Mouse (Mus musculus): ENCODE results near the gene 4931428F04Rik. TPM values are rescaled to one million over a fixed set of nuclear protein-coding genes. Genes with fewer than 3 reads are reported as not detected.
A peak's percentile ranks its signal among the peaks of the same experiment; 100 is the strongest.

The 4931428F04Rik gene
- total and polyA plus RNA-seq, 2 experiments from 2014 or later: 3.3 to 3.5 TPM

GRCm38 (mm10) chr8:105303396-105303795, 13.7 kb upstream of the 4931428F04Rik start:
- H3K27ac ChIP-seq (ENCODE audit: low read depth): 0 out of 2 replicates have a peak overlapping the region, but pooled peaks have one; percentile 22

GRCm38 (mm10) chr8:105299962-105300361, 10.3 kb upstream of the 4931428F04Rik start:
- peaks cover 44% of the 10 kb centered on the region for H3K36me3 ChIP-seq (replicated peaks; ENCODE audit: control insufficient read depth, insufficient read depth, low read length)
- peaks cover 35% of the 10 kb centered on the region for H3K4me1 ChIP-seq (ENCODE audit: control insufficient read depth, insufficient read depth)
- 88% methylated on average over 8 of the region's 8 CpGs for WGBS
- H3K9ac ChIP-seq (replicated peaks; ENCODE audit: low read depth, low read length): no peak overlapping the region
- H3K4me3 ChIP-seq (ENCODE audit: low read depth, low read length): no peak overlapping the region
- TF ChIP-seq CTCF (IDR thresholded peaks at IDR 0.05; ENCODE audit: low read depth) (no peak), EP300 (IDR thresholded peaks at IDR 0.05; ENCODE audit: low read depth) (no peak)
- H3K27ac ChIP-seq (ENCODE audit: low read depth): no peak overlapping the region
- no peaks in the 10 kb centered on the region for H3K27me3 ChIP-seq (ENCODE audit: control insufficient read depth, insufficient read depth, low read length)
- H3K9me3 ChIP-seq (replicated peaks; ENCODE audit: control insufficient read depth, low read length): no peaks in the 10 kb centered on the region
- H3K4me2 ChIP-seq (ENCODE audit: low read depth, low read length): no peak overlapping the region
- DNase-seq (ENCODE audit: low spot score) (no peak), ATAC-seq (ENCODE audit: insufficient read depth, low read depth) (no peak)

More at GRCm38 (mm10) chr8:105303396-105303795, 13.7 kb upstream of the 4931428F04Rik start:
- ATAC-seq (ENCODE audit: insufficient read depth, low read depth): no peak
- Histone ChIP-seq H3K27me3 (ENCODE audit: control insufficient read depth, insufficient read depth, low read length) (no peaks in the 10 kb centered on the region), H3K36me3 (replicated peaks; ENCODE audit: control insufficient read depth, insufficient read depth, low read length) (peaks cover 51% of the 10 kb centered on the region), H3K4me3 (ENCODE audit: low read depth, low read length) (no peak overlapping the region), H3K9ac (replicated peaks; ENCODE audit: low read depth, low read length) (no peak overlapping the region), H3K9me3 (replicated peaks; ENCODE audit: control insufficient read depth, low read length) (no peaks in the 10 kb centered on the region), H3K4me1 (ENCODE audit: control insufficient read depth, insufficient read depth) (peaks cover 30% of the 10 kb centered on the region), H3K4me2 (ENCODE audit: low read depth, low read length) (no peak overlapping the region)
- no peak for TF ChIP-seq CTCF (IDR thresholded peaks at IDR 0.05; ENCODE audit: low read depth)
- no peak for TF ChIP-seq EP300 (IDR thresholded peaks at IDR 0.05; ENCODE audit: low read depth)
- no peak for DNase-seq (ENCODE audit: low spot score)
- WGBS: 78% methylated on average over 8 of the region's 8 CpGs

- TF ChIP-seq CTCF (IDR thresholded peaks at IDR 0.05; ENCODE audit: low read depth): no peak
- TF ChIP-seq EP300 (IDR thresholded peaks at IDR 0.05; ENCODE audit: low read depth): no peak
- WGBS: 39% methylated on average over 18 of the region's 18 CpGs
- Histone ChIP-seq H3K27ac (ENCODE audit: low read depth) (peak overlapping the region; percentile 76; the same call in 1 of the 2 replicates), H3K4me2 (ENCODE audit: low read depth, low read length) (peak overlapping the region; percentile 79), H3K4me1 (ENCODE audit: control insufficient read depth, insufficient read depth) (peaks cover 23% of the 10 kb centered on the region), H3K9me3 (replicated peaks; ENCODE audit: control insufficient read depth, low read length) (no peaks in the 10 kb centered on the region), H3K4me3 (ENCODE audit: low read depth, low read length) (peak overlapping the region; percentile 78), H3K9ac (replicated peaks; ENCODE audit: low read depth, low read length) (peak overlapping the region; percentile 79), H3K36me3 (replicated peaks; ENCODE audit: control insufficient read depth, insufficient read depth, low read length) (peaks cover 44% of the 10 kb centered on the region), H3K27me3 (ENCODE audit: control insufficient read depth, insufficient read depth, low read length) (no peaks in the 10 kb centered on the region)
- no peak for ATAC-seq (ENCODE audit: insufficient read depth, low read depth)
- no peak for DNase-seq (ENCODE audit: low spot score)
Measured at GRCm38 (mm10) chr8:105298351-105299252, 8.9 kb upstream of the 4931428F04Rik start.

- WGBS: under 1% methylated on average over 57 of the region's 58 CpGs
- H3K4me2 ChIP-seq (ENCODE audit: low read depth, low read length): peak within 1 kb of the TSS; percentile 79
Measured at GRCm38 (mm10) chr8:105297511-105298192, 8.0 kb upstream of the 4931428F04Rik start, which contains the start of gene E2f4. Gene E2f4, plus strand, starts transcription at chr8:105297663.

GRCm38 (mm10) chr8:105295895-105296573, 6.4 kb upstream of the 4931428F04Rik start, which contains the start of gene Exoc3l:
Gene Exoc3l, minus strand, starts transcription at chr8:105296101.
- DNase-seq (ENCODE audit: low spot score) (peak; percentile 31), ATAC-seq (ENCODE audit: insufficient read depth, low read depth) (0 out of 2 replicates have a peak, but pooled peaks have one; percentile 5)
- peak within 1 kb of the TSS; percentile 76 for H3K27ac ChIP-seq (ENCODE audit: low read depth)
- peaks cover 23% of the 10 kb centered on the region for H3K4me1 ChIP-seq (ENCODE audit: control insufficient read depth, insufficient read depth)
- no peak for TF ChIP-seq EP300 (IDR thresholded peaks at IDR 0.05; ENCODE audit: low read depth)
- no peak for TF ChIP-seq CTCF (IDR thresholded peaks at IDR 0.05; ENCODE audit: low read depth)
- WGBS: 31% methylated on average over 11 of the region's 11 CpGs
- H3K4me2 ChIP-seq (ENCODE audit: low read depth, low read length): peak within 1 kb of the TSS; percentile 79
- peaks cover 20% of the 10 kb centered on the region for H3K36me3 ChIP-seq (replicated peaks; ENCODE audit: control insufficient read depth, insufficient read depth, low read length)
- H3K9me3 ChIP-seq (replicated peaks; ENCODE audit: control insufficient read depth, low read length): no peaks in the 10 kb centered on the region
- H3K4me3 ChIP-seq (ENCODE audit: low read depth, low read length): peak within 1 kb of the TSS; percentile 78
- H3K9ac ChIP-seq (replicated peaks; ENCODE audit: low read depth, low read length): peak within 1 kb of the TSS; percentile 79; the same call in 1 of the 2 replicates
- H3K27me3 ChIP-seq (ENCODE audit: control insufficient read depth, insufficient read depth, low read length): no peaks in the 10 kb centered on the region

More at GRCm38 (mm10) chr8:105297511-105298192, 8.0 kb upstream of the 4931428F04Rik start, which contains the start of gene E2f4:
- DNase-seq (ENCODE audit: low spot score): peak; percentile 94
- no peaks in the 10 kb centered on the region for H3K27me3 ChIP-seq (ENCODE audit: control insufficient read depth, insufficient read depth, low read length)
- H3K27ac ChIP-seq (ENCODE audit: low read depth): peak within 1 kb of the TSS; percentile 76
- no peak for TF ChIP-seq EP300 (IDR thresholded peaks at IDR 0.05; ENCODE audit: low read depth)
- TF ChIP-seq CTCF (IDR thresholded peaks at IDR 0.05; ENCODE audit: low read depth): no peak
- peaks cover 23% of the 10 kb centered on the region for H3K4me1 ChIP-seq (ENCODE audit: control insufficient read depth, insufficient read depth)
- no peaks in the 10 kb centered on the region for H3K9me3 ChIP-seq (replicated peaks; ENCODE audit: control insufficient read depth, low read length)
- H3K36me3 ChIP-seq (replicated peaks; ENCODE audit: control insufficient read depth, insufficient read depth, low read length): peaks cover 35% of the 10 kb centered on the region
- peak within 1 kb of the TSS; percentile 79 for H3K9ac ChIP-seq (replicated peaks; ENCODE audit: low read depth, low read length)
- ATAC-seq (ENCODE audit: insufficient read depth, low read depth): peak; percentile 93
- H3K4me3 ChIP-seq (ENCODE audit: low read depth, low read length): peak within 1 kb of the TSS; percentile 78

All from heart, postnatal 0 days (tissue).